Comparison of ENCODE assay signal across 10 mouse cellular contexts in genomic region chr13:3891479-3892087, GRCm38 (mm10). TPM values are rescaled to one million over a fixed set of nuclear protein-coding genes. Genes with fewer than 3 reads are reported as not detected.
DNase-seq lines count a peak whose midpoint lies in the region; ATAC-seq and TF ChIP-seq lines count a peak whose summit lies in the region.
"Had no signal": no experiment of that assay in that cellular context is flagged by ENCODE, and none has a peak within 500 bp of the region (broad histone marks: within the 10 kb centered on the region; RNA-seq: fewer than 3 reads in every experiment).

No protein-coding gene starts in this region.

- no peaks in the 10 kb centered on the region for H3K27me3 ChIP-seq in midbrain, embryonic 12.5 days
- H3K27me3 ChIP-seq in midbrain, embryonic 13.5 days, result 0 out of 2 replicates have a peak, but pooled peaks cover 3% of the 10 kb centered on the region
- H3K27me3 ChIP-seq in stomach, embryonic 15.5 days (replicated peaks), result no peaks in the 10 kb centered on the region
- H3K27me3 ChIP-seq in cerebellum, adult 2 months (ENCODE audit: control insufficient read depth, insufficient read depth, low read length), result no peaks in the 10 kb centered on the region

- H3K4me1 ChIP-seq in midbrain, embryonic 12.5 days, result no peaks in the 10 kb centered on the region
- H3K4me1 ChIP-seq in midbrain, embryonic 13.5 days (replicated peaks), result peaks cover 5% of the 10 kb centered on the region; the same call in 1 of the 2 replicates
- H3K4me1 ChIP-seq in stomach, embryonic 15.5 days, result no peaks in the 10 kb centered on the region
- no peaks in the 10 kb centered on the region for H3K4me1 ChIP-seq in cerebellum, adult 2 months (ENCODE audit: control insufficient read depth, insufficient read depth, low read length)

- H3K9ac ChIP-seq in midbrain, embryonic 12.5 days (replicated peaks), result no peak overlapping the region
- H3K9ac ChIP-seq in midbrain, embryonic 13.5 days (replicated peaks), result no peak overlapping the region
- H3K9ac ChIP-seq in stomach, embryonic 15.5 days, result peak overlapping the region; percentile 17; the same call in 1 of the 2 replicates

- no peak for TF ChIP-seq CTCF in cerebellum, adult 2 months (IDR thresholded peaks at IDR 0.05; ENCODE audit: borderline replicate concordance, insufficient read depth, low read depth, low read length)

- ATAC-seq in midbrain, embryonic 12.5 days (ENCODE audit: low FRiP score, low read depth), result no peak
- no peak for ATAC-seq in midbrain, embryonic 13.5 days
- no peak for ATAC-seq in stomach, embryonic 15.5 days (ENCODE audit: insufficient read depth, low FRiP score, low read depth)

- WGBS in midbrain, embryonic 12.5 days, result 61% methylated on average over 8 of the region's 8 CpGs
- WGBS in midbrain, embryonic 13.5 days, result 71% methylated on average over 8 of the region's 8 CpGs
- WGBS in stomach, embryonic 15.5 days, result 31% methylated on average over 8 of the region's 8 CpGs
- 83% methylated on average over 8 of the region's 8 CpGs for WGBS in cerebellum, adult 2 months

- 0 out of 2 replicates have a peak overlapping the region, but pooled peaks have one; percentile 3 for H3K4me2 ChIP-seq in midbrain, embryonic 12.5 days (replicated peaks)
- no peak overlapping the region for H3K4me2 ChIP-seq in midbrain, embryonic 13.5 days (replicated peaks)
- H3K4me2 ChIP-seq in stomach, embryonic 15.5 days, result peak overlapping the region; percentile 70

- no peak overlapping the region for H3K27ac ChIP-seq in midbrain, embryonic 12.5 days (replicated peaks)
- no peak overlapping the region for H3K27ac ChIP-seq in midbrain, embryonic 13.5 days
- H3K27ac ChIP-seq in stomach, embryonic 15.5 days, result 0 out of 2 replicates have a peak overlapping the region, but pooled peaks have one; percentile 8
- H3K27ac ChIP-seq in cerebellum, adult 2 months (ENCODE audit: insufficient read depth, low read length), result no peak overlapping the region

- H3K9me3 ChIP-seq in midbrain, embryonic 12.5 days, result no peaks in the 10 kb centered on the region
- H3K9me3 ChIP-seq in midbrain, embryonic 13.5 days, result no peaks in the 10 kb centered on the region
- H3K9me3 ChIP-seq in stomach, embryonic 15.5 days, result no peaks in the 10 kb centered on the region

- no peak for TF ChIP-seq POLR2A in cerebellum, adult 2 months (IDR thresholded peaks at IDR 0.05; ENCODE audit: borderline replicate concordance, insufficient read depth, low read length)

- DNase-seq in adrenal gland, adult 8-10 months, result peak; percentile 43
- DNase-seq in adrenal gland, postnatal 25 days, result no peak
- peak; percentile 39 for DNase-seq in kidney, postnatal 10 days
- no peak for DNase-seq in cerebellum, adult 2 months
- no peak for DNase-seq in right cerebral cortex, postnatal 4 days

- no peak overlapping the region for H3K4me3 ChIP-seq in midbrain, embryonic 12.5 days
- H3K4me3 ChIP-seq in midbrain, embryonic 13.5 days (replicated peaks), result no peak overlapping the region
- peak overlapping the region; percentile 62 for H3K4me3 ChIP-seq in stomach, embryonic 15.5 days (replicated peaks)
- H3K4me3 ChIP-seq in cerebellum, adult 2 months (replicated peaks; ENCODE audit: insufficient read depth, low read depth, low read length), result no peak overlapping the region

- H3K36me3 ChIP-seq in midbrain, embryonic 12.5 days, result peaks cover 19% of the 10 kb centered on the region
- peaks cover 18% of the 10 kb centered on the region for H3K36me3 ChIP-seq in midbrain, embryonic 13.5 days
- peaks cover 18% of the 10 kb centered on the region for H3K36me3 ChIP-seq in stomach, embryonic 15.5 days

RNA-seq across cellular contexts. Expression of gene Net1, which starts 26.4 kb away (rescaled TPM):
- total RNA-seq in adrenal gland, adult 8-10 months (2022), result 100 to 1,000 TPM; 146 to 278 (median 191) TPM
- 94.7 and 107 TPM in 2 replicates for total RNA-seq in adrenal gland, postnatal 25 days (2021)
- polyA plus RNA-seq in midbrain, embryonic 12.5 days (2016; fragmentation: Nextera tagmentation; extraction: Ambion mirVana), result 31.4 and 32.9 TPM in 2 replicates
- 14.5 and 14.6 TPM in 2 replicates for polyA plus RNA-seq in midbrain, embryonic 13.5 days (2015; fragmentation: Nextera tagmentation; extraction: Ambion mirVana)
- 90.8 and 104 TPM in 2 replicates for polyA plus RNA-seq in stomach, embryonic 15.5 days (2015; fragmentation: Nextera tagmentation; extraction: Ambion mirVana)
- 7.8 and 8.6 TPM in 2 replicates for polyA plus RNA-seq in cerebellum, adult 2 months (2012; rRNA removed)

RNA-seq across cellular contexts. Expression of gene Tubal3, which starts 26.5 kb away (rescaled TPM):
- total RNA-seq in adrenal gland, adult 8-10 months (2022), result not detected
- not detected in 2 replicates for total RNA-seq in adrenal gland, postnatal 25 days (2021)
- polyA plus RNA-seq in midbrain, embryonic 12.5 days (2016; fragmentation: Nextera tagmentation; extraction: Ambion mirVana), result not detected in 2 replicates
- polyA plus RNA-seq in midbrain, embryonic 13.5 days (2015; fragmentation: Nextera tagmentation; extraction: Ambion mirVana), result not detected in 2 replicates
- 4.1 and 8.4 TPM in 2 replicates for polyA plus RNA-seq in stomach, embryonic 15.5 days (2015; fragmentation: Nextera tagmentation; extraction: Ambion mirVana)
- not detected in 2 replicates for polyA plus RNA-seq in cerebellum, adult 2 months (2012; rRNA removed)
- total RNA-seq: left cerebral cortex, postnatal 25 days had no signal
- polyA plus RNA-seq: brain, embryonic 14.5 days had no signal

RNA-seq across cellular contexts. Expression of gene Calm5, which starts 37.6 kb away (rescaled TPM):
- not detected for total RNA-seq in adrenal gland, adult 8-10 months (2022)
- not detected in 2 replicates for total RNA-seq in adrenal gland, postnatal 25 days (2021)
- polyA plus RNA-seq in midbrain, embryonic 12.5 days (2016; fragmentation: Nextera tagmentation; extraction: Ambion mirVana), result not detected in 2 replicates
- not detected in 2 replicates for polyA plus RNA-seq in midbrain, embryonic 13.5 days (2015; fragmentation: Nextera tagmentation; extraction: Ambion mirVana)
- not detected in 2 replicates for polyA plus RNA-seq in stomach, embryonic 15.5 days (2015; fragmentation: Nextera tagmentation; extraction: Ambion mirVana)
- polyA plus RNA-seq in cerebellum, adult 2 months (2012; rRNA removed), result not detected in 2 replicates
- total RNA-seq: left cerebral cortex, postnatal 25 days had no signal
- polyA plus RNA-seq: brain, embryonic 14.5 days had no signal

RNA-seq across cellular contexts. Expression of gene Ucn3, which starts 53.6 kb away (rescaled TPM):
- total RNA-seq in adrenal gland, adult 8-10 months (2022), result not detected
- not detected in 2 replicates for total RNA-seq in adrenal gland, postnatal 25 days (2021)
- not detected in 2 replicates for polyA plus RNA-seq in midbrain, embryonic 12.5 days (2016; fragmentation: Nextera tagmentation; extraction: Ambion mirVana)
- not detected in 2 replicates for polyA plus RNA-seq in midbrain, embryonic 13.5 days (2015; fragmentation: Nextera tagmentation; extraction: Ambion mirVana)
- not detected in 2 replicates for polyA plus RNA-seq in stomach, embryonic 15.5 days (2015; fragmentation: Nextera tagmentation; extraction: Ambion mirVana)
- not detected in 2 replicates for polyA plus RNA-seq in cerebellum, adult 2 months (2012; rRNA removed)

RNA-seq across cellular contexts. Expression of gene Calm4, which starts 54.0 kb away (rescaled TPM):
- not detected for total RNA-seq in adrenal gland, adult 8-10 months (2022)
- not detected in 2 replicates for total RNA-seq in adrenal gland, postnatal 25 days (2021)
- not detected in 2 replicates for polyA plus RNA-seq in midbrain, embryonic 12.5 days (2016; fragmentation: Nextera tagmentation; extraction: Ambion mirVana)
- polyA plus RNA-seq in midbrain, embryonic 13.5 days (2015; fragmentation: Nextera tagmentation; extraction: Ambion mirVana), result not detected in 2 replicates
- polyA plus RNA-seq in stomach, embryonic 15.5 days (2015; fragmentation: Nextera tagmentation; extraction: Ambion mirVana), result 0.39 TPM in 1 of 2 replicates, not detected in the other
- polyA plus RNA-seq in cerebellum, adult 2 months (2012; rRNA removed), result not detected in 2 replicates
- total RNA-seq: left cerebral cortex, postnatal 25 days had no signal

Comparison
In these comparisons a context has a peak if more than half of its experiments do, and no peak if none do; other contexts are left out.
1. DNase-seq: peak in adrenal gland, adult 8-10 months (single experiment) and kidney, postnatal 10 days (single experiment); none in adrenal gland, postnatal 25 days (single experiment), cerebellum, adult 2 months (0 of 2) and right cerebral cortex, postnatal 4 days (single experiment).